Mouse (Mus musculus): ENCODE data around the gene Rbm38. TPM values are rescaled to one million over a fixed set of nuclear protein-coding genes. Genes with fewer than 3 reads are reported as not detected.

Rbm38 gene
- polyA plus RNA-seq, 1 experiment: 31.3 TPM

DNA sequence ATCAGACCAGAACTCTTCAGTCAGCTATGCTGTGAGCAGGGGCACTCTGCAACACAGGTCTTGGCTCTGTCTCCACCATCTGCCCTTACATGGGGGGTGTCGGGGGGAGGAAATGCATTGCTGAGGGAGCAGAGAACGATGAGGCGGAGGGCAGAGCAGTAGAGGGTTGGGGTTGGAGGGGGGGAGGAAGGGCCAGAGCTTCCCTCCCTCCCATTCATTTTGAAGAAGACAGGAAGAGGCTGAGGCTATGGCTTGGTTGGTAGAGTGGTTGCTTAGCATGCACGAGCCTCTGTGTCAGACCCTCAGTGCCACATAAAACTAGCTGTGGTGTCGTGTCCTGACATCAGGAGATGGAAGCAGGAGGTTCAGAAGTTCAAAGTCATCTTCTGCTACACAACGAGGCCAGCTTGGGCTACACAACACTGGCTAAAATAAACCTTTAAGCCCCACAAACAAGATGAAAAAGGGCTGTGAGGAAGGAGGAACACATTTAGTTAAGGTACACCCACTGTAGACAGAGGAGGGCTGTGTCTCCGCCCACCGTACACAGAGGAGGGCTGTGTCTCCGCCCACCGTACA lies 36.1 kb downstream of the Rbm38 start:
- Histone ChIP-seq H3K27me3 (ENCODE audit: control insufficient read depth, insufficient read depth, insufficient read length) (peaks cover 11% of the 10 kb centered on the region), H3K79me3 (ENCODE audit: low read depth) (no peaks in the 10 kb centered on the region), H3K4me3 (ENCODE audit: insufficient read depth, poor library complexity, severe bottlenecking) (no peak overlapping the region), H3K79me2 (ENCODE audit: control insufficient read depth, insufficient read depth) (no peaks in the 10 kb centered on the region), H3ac (ENCODE audit: control insufficient read depth, insufficient read length, low read depth) (no peak overlapping the region), H3K36me3 (ENCODE audit: control insufficient read depth, insufficient read depth) (no peaks in the 10 kb centered on the region)
- TF ChIP-seq CEBPB (IDR thresholded peaks at IDR 0.05; ENCODE audit: low read depth) (no peak), MYOG (IDR thresholded peaks at IDR 0.05; ENCODE audit: control insufficient read depth, extremely low read depth, insufficient read length) (no peak), CTCF (IDR thresholded peaks at IDR 0.05; ENCODE audit: control insufficient read depth, insufficient read depth, insufficient read length) (no peak), FOSL1 (IDR thresholded peaks at IDR 0.05; ENCODE audit: insufficient read depth, low read length, poor library complexity, severe bottlenecking) (no peak)

DNA sequence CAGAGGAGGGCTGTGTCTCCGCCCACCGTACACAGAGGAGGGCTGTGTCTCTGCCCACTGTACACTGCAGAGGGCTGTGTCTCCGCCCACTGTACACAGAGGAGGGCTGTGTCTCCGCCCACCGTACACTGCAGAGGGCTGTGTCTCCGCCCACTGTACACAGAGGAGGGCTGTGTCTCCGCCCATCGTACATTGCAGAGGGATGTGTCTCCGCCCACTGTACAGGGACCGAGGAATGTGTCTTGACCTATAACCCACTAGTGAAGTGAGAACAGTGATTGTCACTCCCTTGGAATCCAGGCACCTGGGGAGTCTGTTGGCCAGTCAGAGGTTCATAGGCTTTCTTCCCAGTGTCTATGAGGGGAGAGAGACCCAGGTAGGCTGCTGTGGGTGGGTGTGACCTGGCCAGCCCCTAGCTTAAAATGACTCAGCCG lies 36.6 kb downstream of the Rbm38 start:
- Histone ChIP-seq H3K27me3 (ENCODE audit: control insufficient read depth, insufficient read depth, insufficient read length) (peaks cover 11% of the 10 kb centered on the region), H3ac (ENCODE audit: control insufficient read depth, insufficient read length, low read depth) (no peak overlapping the region), H3K79me2 (ENCODE audit: control insufficient read depth, insufficient read depth) (no peaks in the 10 kb centered on the region), H3K36me3 (ENCODE audit: control insufficient read depth, insufficient read depth) (no peaks in the 10 kb centered on the region), H3K4me3 (ENCODE audit: insufficient read depth, poor library complexity, severe bottlenecking) (no peak overlapping the region), H3K79me3 (ENCODE audit: low read depth) (no peaks in the 10 kb centered on the region)
- TF ChIP-seq CTCF (IDR thresholded peaks at IDR 0.05; ENCODE audit: control insufficient read depth, insufficient read depth, insufficient read length) (no peak), CEBPB (IDR thresholded peaks at IDR 0.05; ENCODE audit: low read depth) (no peak), USF1 (IDR thresholded peaks at IDR 0.05; ENCODE audit: low read depth) (no peak), FOSL1 (IDR thresholded peaks at IDR 0.05; ENCODE audit: insufficient read depth, low read length, poor library complexity, severe bottlenecking) (no peak), MAX (IDR thresholded peaks at IDR 0.05) (no peak), MYOG (IDR thresholded peaks at IDR 0.05; ENCODE audit: control insufficient read depth, extremely low read depth, insufficient read length) (no peak), MYOD1 (IDR thresholded peaks at IDR 0.05; ENCODE audit: control insufficient read depth, insufficient read length, low read depth) (no peak)

DNA sequence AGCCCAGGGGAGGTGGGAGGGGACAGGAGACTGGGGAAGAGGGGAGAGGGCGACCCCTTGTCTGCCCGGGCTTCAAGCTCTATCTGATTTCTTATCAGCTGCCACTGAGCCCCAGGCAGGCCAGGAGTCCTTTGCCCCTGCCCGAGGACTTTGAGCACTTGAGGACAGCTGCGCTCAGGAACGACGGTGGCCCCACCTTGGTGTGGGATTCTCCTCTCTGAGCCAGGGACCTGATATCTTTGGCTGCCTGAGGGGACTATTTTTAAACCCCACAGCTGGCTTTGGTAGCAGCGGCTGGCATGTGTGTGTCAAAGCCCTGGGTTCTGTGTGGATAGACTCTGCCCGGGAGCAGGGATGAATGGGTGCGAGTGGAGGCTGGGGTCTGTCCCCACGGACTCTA lies 37.3 kb downstream of the Rbm38 start:
- no peak overlapping the region for H3K4me3 ChIP-seq (ENCODE audit: insufficient read depth, poor library complexity, severe bottlenecking)
- H3ac ChIP-seq (ENCODE audit: control insufficient read depth, insufficient read length, low read depth): no peak overlapping the region
- no peaks in the 10 kb centered on the region for H3K79me2 ChIP-seq (ENCODE audit: control insufficient read depth, insufficient read depth)
- TF ChIP-seq USF1 (IDR thresholded peaks at IDR 0.05; ENCODE audit: low read depth): no peak
- TF ChIP-seq MYOG (IDR thresholded peaks at IDR 0.05; ENCODE audit: control insufficient read depth, extremely low read depth, insufficient read length): no peak
- no peak for TF ChIP-seq CEBPB (IDR thresholded peaks at IDR 0.05; ENCODE audit: low read depth)
- peaks cover 11% of the 10 kb centered on the region for H3K27me3 ChIP-seq (ENCODE audit: control insufficient read depth, insufficient read depth, insufficient read length)
- no peaks in the 10 kb centered on the region for H3K79me3 ChIP-seq (ENCODE audit: low read depth)
- no peaks in the 10 kb centered on the region for H3K36me3 ChIP-seq (ENCODE audit: control insufficient read depth, insufficient read depth)

DNA sequence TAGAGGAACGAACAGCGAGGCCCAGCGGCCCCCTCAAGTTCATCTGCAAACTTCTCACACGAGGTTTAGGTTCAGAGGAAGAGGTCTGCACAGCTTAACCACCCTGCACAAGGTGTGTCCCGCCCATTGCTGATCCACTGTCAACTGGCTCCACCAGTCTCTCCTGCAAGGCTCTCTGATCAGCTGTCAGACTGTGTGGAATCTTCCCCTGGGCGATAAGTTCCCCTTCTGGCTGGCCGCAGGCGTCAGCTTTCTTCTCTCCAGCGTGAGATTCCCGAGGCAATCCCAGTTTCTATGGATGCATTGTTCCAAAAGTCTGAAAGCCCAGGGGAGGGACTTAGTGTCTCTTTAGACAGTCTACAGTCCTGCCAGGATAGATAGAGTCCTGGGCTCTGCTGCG lies 38.0 kb downstream of the Rbm38 start:
- TF ChIP-seq CTCF (IDR thresholded peaks at IDR 0.05; ENCODE audit: control insufficient read depth, insufficient read depth, insufficient read length): no peak
- TF ChIP-seq MAX (IDR thresholded peaks at IDR 0.05): no peak
- no peak for TF ChIP-seq MYOG (IDR thresholded peaks at IDR 0.05; ENCODE audit: control insufficient read depth, extremely low read depth, insufficient read length)
- TF ChIP-seq MYOD1 (IDR thresholded peaks at IDR 0.05; ENCODE audit: control insufficient read depth, insufficient read length, low read depth): no peak
- TF ChIP-seq CEBPB (IDR thresholded peaks at IDR 0.05; ENCODE audit: low read depth): no peak
- no peak for TF ChIP-seq FOSL1 (IDR thresholded peaks at IDR 0.05; ENCODE audit: insufficient read depth, low read length, poor library complexity, severe bottlenecking)
- no peak for TF ChIP-seq USF1 (IDR thresholded peaks at IDR 0.05; ENCODE audit: low read depth)
- Histone ChIP-seq H3K79me2 (ENCODE audit: control insufficient read depth, insufficient read depth) (no peaks in the 10 kb centered on the region), H3K79me3 (ENCODE audit: low read depth) (no peaks in the 10 kb centered on the region), H3K36me3 (ENCODE audit: control insufficient read depth, insufficient read depth) (no peaks in the 10 kb centered on the region), H3K4me3 (ENCODE audit: insufficient read depth, poor library complexity, severe bottlenecking) (no peak overlapping the region), H3K27me3 (ENCODE audit: control insufficient read depth, insufficient read depth, insufficient read length) (peaks cover 11% of the 10 kb centered on the region), H3ac (ENCODE audit: control insufficient read depth, insufficient read length, low read depth) (no peak overlapping the region)

DNA sequence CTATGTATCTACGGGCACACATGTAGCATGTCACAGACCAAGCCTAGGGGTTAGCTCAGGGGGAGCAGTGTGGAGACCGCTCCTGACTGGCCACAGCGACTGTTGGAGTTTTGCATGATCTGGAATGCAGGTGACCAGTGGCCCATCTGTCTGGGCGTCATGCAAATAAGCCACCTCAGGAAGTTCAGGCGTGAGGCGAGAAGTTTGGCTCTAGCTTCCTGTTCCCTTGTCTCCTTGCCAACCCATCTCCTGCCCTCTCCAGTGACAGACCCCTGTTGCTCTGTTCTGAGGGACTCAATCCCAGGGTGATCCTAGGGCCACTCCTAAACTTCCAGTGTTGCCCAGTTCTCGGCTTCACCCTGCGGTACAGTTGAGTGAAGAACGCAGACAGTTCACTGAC lies 40.2 kb downstream of the Rbm38 start:
- peaks cover 3% of the 10 kb centered on the region for H3K27me3 ChIP-seq (ENCODE audit: control insufficient read depth, insufficient read depth, insufficient read length)
- TF ChIP-seq USF1 (IDR thresholded peaks at IDR 0.05; ENCODE audit: low read depth): no peak
- TF ChIP-seq MYOG (IDR thresholded peaks at IDR 0.05; ENCODE audit: control insufficient read depth, extremely low read depth, insufficient read length): no peak
- TF ChIP-seq MAX (IDR thresholded peaks at IDR 0.05): no peak
- no peak for TF ChIP-seq CTCF (IDR thresholded peaks at IDR 0.05; ENCODE audit: control insufficient read depth, insufficient read depth, insufficient read length)
- no peak for TF ChIP-seq FOSL1 (IDR thresholded peaks at IDR 0.05; ENCODE audit: insufficient read depth, low read length, poor library complexity, severe bottlenecking)
- TF ChIP-seq CEBPB (IDR thresholded peaks at IDR 0.05; ENCODE audit: low read depth): no peak
- TF ChIP-seq MYOD1 (IDR thresholded peaks at IDR 0.05; ENCODE audit: control insufficient read depth, insufficient read length, low read depth): no peak

More for the DNA sequence above, 40.2 kb downstream of the Rbm38 start:
- Histone ChIP-seq H3ac (ENCODE audit: control insufficient read depth, insufficient read length, low read depth) (no peak overlapping the region), H3K36me3 (ENCODE audit: control insufficient read depth, insufficient read depth) (no peaks in the 10 kb centered on the region), H3K4me3 (ENCODE audit: insufficient read depth, poor library complexity, severe bottlenecking) (no peak overlapping the region), H3K79me3 (ENCODE audit: low read depth) (no peaks in the 10 kb centered on the region), H3K79me2 (ENCODE audit: control insufficient read depth, insufficient read depth) (no peaks in the 10 kb centered on the region)

All from C2C12 (cell line).